Mouse (Mus musculus) cerebral cortex, adult 2 months (tissue): ENCODE data around the gene Olfr1371.

Experiments used
- WGBS: fragments of 180-500 bp; shearing (Covaris S2); methylation state at CpG from one replicate; pipeline ENCODE4 v1.1.7; 2018; 5-methylcytosine and 5-hydroxymethylcytosine counted together

Gene Olfr1371

DNA sequence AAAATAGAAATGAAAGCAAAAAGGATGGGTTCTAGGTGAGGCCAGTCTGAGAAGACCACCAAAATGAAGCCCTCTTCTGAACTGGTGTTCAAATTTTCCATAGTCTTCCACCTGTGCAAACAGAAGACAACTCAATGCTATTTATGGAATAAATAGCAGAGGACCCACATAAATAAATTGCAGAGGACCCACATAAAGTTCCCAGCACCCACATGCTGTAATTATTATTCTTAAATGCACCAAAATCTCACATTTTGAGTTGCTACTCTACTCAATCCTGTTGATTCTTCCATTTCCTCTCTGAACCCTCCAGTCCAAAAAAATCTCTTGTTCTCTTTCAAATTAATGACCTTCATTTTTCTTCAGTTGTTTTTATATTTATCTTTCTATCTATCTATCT lies at the start of gene Olfr1371:
Olfr1371 (minus strand) TSS at position 101 of the 400 bp plus-strand sequence.

DNA sequence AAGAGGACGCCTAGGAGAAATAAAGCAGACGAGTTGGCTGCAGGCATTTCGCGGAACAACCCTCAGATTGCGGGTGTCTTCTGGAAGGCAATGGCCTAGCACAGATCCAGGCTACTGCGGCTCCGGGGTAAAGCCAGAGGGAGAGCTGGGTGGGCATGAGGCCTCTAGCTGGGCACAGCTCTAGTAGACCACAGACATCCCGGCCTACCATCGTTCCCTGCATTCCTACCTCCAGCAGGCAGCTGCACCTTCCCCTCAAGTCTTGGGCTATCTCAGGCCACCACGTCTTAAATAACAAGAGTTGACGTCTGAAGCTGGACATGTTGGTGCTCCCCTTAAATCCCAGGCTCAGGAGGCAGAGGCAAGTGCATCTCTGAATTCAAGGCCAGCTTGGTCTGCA lies 48.6 kb upstream of the Olfr1371 start:
- WGBS = 94% methylated on average over 11 of the region's 11 CpGs

DNA sequence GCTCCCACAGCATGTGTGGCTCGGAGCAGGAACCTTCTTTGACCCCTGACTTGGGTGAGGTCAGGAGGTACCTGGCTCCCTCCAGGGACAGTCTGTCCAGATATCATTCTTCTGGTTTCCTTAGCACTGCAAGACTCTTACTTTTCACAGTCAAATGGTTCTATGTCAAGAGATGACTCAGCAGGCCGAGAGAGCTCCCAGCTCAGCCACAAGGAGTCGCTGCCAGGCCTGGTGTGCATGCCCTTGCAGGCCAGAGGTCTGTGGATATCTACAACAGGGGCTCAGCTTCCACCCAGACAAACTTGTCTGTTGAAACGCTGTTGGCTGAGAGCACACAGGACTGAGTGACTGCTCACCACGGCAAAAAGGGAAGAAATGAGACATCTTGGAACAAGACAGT lies 48.1 kb upstream of the Olfr1371 start:
- WGBS = 66% methylated on average over 5 of the region's 5 CpGs

DNA sequence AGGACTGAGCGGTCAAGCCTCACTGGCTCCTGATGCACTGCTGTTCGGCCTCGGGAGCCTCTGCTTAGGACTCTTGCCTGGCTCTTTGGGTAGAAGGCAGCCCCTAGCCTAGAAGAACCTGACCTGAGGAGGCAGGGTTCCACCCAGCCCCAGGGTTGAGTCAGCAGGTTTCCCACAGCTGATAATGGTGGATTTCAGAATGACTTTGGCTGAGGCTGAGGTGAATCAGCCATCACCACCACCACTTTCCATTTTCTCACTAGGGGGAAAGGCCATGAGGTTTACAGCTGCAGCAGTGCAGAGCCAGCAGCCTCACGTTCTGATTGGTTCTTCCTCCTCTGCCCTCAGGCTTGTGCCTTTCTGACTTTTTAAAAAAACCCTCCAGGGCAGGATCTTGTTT lies 47.1 kb upstream of the Olfr1371 start:
- 81% methylated on average over 4 of the region's 4 CpGs for WGBS

DNA sequence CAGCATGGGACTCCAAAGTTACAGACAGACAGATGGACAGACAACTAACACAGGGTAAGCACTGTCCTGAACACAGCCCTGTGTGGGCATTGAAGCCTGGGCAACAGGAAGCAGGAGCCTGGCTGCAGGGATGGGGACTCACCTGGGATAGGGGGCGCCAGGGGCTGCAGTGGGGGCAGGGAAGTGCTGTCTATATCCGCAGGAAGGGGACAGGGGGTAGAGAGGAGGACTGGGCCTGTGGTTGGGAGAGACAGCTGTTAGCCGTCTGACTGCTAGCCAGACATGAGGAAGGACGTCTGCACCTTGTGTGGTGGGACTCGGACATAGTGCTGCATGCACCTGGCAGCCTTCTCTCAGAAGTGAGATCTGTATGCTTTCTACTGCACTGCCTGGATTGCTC lies 44.9 kb upstream of the Olfr1371 start:
- WGBS = 89% methylated on average over 5 of the region's 5 CpGs

DNA sequence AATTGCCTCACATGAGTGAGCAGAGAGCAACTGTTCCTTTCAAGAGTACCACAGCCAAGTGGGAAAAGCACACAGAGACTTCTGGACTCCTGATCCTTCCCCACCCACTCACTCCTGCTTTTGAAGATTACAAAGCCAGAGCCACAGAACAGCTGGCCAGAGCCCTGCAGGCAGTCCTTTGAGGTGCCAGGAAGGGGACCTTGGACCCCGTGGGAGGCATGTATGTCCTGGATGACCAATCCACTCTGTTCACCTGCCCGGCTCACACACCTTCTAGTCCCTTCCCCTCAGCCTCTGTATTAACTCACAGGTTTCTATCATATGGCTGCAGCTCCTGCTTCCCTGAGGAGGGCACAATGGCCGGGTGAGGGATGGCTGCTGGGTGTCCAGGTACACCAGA lies 43.6 kb upstream of the Olfr1371 start:
- 86% methylated on average over 3 of the region's 3 CpGs for WGBS

DNA sequence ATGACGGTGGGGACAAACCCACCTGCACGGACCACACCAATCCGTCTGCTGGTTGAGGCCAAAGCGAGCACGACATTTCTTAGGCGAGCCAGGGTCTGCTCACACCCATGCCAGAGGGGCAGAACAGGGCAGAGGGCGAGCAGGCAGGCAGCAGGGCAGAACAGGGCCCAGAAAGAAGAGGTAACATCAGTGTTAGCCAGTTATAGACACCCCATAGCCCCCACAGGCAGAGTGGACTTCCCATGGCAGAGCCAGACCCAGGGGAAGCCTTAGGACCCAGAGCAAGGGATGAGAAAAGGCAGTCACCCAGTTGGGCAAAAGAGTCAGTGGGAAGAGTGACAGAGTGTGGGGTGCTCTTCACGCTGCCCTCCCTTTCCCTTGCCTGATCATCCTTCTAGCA lies 41.3 kb upstream of the Olfr1371 start:
- 92% methylated on average over 8 of the region's 8 CpGs for WGBS

DNA sequence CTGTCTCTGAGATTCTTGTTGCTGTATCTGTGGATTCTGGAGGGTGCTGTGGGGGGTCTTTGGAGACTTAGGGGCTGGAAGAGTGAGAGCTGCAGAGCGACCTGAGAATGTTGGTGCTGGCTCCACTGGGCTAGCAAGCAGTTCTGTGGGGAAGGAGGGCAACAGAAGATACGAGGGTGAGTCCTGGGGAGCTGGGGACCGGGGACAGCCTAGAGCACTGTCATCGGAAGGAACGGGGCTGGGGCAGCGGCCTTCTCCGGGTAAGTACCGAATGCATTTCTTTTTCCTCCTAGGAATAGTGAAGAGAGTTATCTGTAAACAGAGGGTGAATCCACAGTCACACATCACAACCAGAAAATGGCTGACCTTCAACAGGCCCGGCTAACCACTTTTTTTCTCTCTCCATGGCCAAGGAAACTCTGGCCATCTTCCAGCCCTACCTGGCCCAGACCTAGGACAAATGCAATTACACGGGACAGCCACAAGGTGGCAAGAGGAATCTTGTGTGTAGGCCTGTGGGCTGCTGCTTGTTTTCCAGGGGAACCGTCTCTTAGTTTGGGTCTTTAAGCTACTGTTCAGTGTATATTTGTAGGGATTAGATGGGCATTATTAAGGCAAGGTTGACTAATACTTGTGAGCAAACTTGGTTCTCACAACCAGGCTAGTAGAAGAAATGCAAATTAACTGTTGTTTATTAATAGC lies 40.0 kb upstream of the Olfr1371 start:
- WGBS = 64% methylated on average over 11 of the region's 11 CpGs

DNA sequence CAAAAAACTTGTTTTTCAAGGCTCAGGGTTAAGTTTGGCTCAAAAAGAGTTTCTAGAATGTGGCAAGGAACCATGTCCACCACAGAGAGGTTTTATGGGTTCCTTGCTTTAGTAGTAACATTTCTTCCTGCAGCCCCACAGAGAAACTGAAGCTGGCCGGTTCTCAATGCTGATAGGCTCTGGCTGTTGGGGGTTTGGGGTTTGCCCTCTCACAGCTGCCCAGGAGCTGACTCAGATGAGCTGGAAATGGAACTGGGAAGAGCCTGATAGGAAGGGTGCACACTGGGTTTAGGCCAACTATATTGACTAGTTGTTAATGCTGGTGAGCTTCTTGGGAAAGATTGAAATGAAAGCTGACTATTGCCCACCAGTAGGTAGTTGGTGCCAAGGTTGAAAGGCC lies 38.9 kb upstream of the Olfr1371 start:
- WGBS = 68% methylated on average over 1 of the region's 1 CpGs

DNA sequence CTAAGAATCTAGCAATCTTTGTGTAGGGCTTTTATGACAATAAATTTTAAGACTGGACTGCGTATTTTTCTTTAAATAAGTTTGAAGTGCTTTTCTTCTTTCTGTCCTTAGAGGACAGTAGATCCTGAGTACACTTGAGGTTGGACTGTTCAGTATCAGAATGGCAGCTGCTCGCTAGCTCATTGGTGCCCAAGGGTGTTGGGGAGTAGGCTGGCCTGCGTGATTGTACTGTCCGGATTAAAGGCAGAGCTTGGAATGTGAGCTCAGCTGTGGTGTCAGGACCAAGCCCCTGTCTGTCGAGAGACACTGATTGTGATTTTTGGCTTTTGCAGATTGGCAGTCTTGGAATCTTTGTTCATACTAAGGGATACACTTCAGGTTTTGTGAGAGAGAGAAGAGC lies 38.0 kb upstream of the Olfr1371 start:
- WGBS = 78% methylated on average over 5 of the region's 5 CpGs

DNA sequence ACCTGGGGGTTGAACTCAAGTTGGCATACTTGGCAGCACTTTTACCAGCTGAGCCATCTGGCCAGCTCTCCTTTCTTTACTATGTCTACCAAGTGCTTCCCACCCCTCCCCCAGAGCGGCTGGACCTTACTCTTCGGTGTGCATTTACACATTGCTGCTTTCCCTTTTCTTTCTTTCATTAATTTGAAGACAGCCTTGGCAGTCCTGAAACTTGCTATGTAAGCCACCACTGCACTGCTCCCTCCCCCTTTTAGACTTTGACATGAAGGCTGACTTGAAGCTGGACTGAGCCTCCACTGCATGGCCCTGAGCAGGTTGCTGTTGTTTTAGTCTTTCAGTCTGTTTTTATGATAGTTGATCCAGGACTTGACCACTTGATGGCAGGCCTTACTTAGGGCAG lies 35.7 kb upstream of the Olfr1371 start:
- WGBS = 59% methylated on average over 2 of the region's 2 CpGs

DNA sequence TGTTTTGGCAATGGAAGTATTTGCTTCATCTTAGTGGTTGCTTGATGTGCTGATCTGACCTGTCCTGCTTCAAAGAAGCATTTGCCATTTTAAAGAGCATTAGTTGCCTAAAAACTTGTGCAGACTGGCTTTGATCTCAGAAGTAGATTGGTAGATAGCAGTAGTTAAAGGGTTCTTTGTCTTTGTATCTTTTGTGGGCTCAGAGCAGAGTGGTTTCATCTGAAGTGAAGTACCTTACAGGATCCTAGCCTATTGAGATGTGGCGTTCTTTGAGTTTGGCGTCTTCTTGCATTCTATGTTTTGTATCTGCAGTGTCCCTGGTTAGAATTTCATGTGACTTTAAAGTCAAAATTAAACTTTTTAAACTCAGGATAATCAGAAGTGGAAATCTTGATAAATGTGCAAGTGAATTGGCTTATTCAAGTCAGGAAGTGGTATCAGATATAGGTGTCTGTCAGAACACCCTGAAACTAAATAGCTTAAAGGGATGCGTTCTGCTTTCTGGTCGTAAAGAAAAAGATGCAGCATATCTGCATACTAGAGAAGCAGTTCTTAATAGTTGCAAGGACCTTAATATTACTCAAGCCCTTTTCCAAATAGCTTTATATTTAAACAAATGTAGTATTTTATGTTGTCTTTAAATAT lies 27.2 kb upstream of the Olfr1371 start:
- WGBS = 89% methylated on average over 4 of the region's 4 CpGs

DNA sequence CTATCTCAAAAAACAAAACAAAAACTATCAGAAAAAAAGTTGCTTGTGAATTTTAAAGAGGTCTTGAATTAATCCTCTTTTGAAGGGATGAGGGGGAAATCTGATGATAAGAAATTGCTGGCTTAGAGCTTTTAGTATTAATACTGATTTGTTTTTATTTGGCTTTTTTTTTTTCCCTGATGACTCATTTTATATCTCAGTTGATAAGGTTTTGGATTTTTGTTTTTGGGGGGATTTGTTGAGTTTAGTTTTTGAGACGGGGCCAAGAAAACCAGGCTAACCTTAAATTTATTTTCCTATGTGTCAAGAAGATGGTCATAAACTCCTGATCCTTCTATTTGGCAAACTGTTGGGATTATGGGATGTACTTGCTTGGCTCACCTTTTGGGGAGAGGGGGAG lies 20.1 kb upstream of the Olfr1371 start:
- 97% methylated on average over 1 of the region's 1 CpGs for WGBS

DNA sequence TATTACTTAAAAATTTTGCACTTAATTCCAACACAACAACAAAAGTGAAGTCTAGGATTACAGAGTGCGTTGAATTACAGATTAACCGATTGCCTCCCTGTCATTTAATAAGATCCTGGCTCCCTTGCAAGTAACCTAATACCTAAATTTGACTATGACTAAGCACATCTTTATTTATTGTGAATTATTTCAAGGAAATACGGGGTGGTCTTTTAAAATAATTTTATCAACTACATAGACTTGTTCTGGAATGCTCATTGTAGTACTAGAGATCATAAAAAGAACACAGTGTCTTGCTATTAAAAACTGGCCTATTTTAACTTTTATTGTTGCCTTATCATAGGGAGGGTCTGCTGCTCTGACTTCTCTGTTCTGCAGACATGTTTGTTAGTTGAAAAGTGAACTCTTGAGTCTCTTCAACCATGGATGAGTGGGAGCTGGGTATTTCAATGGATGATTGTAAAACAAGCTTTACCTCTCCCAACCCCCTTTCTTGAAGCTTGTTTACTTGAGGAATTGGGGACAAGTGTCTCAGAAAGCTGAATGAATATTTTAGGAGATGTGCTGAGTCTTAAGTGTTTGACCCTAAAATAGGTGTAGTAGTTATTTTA lies 19.4 kb upstream of the Olfr1371 start:
- WGBS = 26% methylated on average over 3 of the region's 3 CpGs

DNA sequence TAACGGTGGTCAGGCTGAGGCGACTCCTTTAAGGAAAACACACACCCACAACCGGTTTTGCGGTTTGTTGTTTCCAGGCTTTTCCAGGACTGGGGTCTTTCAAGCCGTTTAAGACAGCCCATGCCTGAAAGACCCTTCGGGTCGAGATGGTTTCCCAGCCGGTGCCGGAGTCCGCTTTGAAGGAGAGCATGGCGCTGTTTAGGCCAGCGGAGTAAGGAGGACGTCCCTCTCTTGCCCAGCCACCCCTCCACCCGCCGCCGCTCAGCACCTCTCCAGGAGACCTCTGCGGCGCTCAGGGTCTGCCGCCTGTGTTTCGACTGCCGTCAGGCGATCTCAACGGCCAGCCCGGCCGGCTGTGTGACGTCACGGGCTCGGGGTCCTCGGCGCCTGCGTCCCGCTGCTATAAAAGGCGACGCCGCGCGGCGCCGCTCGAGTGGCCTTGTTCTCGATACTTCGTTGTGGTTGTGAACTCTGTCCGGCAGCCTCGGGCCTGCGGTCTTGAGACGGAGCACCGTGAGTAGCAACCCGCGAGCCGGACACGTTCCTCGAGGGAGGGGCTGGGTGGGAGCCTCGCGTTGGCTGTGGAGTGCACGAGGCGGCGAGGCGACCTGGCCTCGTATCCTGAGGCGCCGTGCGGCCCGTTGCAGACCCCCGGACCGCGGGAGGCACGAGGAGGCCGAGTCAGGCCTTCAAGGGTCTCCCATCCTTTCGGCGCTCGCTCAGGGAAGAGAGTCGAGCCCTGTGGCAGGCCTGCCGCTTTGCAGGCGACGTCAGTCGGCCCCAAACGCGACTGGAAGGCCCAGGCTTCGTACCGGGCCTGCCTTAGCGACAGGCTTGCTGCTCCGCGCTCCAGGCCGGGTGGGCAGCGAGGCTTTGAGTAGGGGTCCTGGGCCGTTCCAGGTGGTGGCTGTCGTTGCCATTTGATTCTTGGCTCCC lies 18.1 kb upstream of the Olfr1371 start, which contains the start of gene Skp1a:
Skp1a (plus strand) TSS at position 390 of the 936 bp plus-strand sequence.
- WGBS = under 1% methylated on average over 87 of the region's 87 CpGs

DNA sequence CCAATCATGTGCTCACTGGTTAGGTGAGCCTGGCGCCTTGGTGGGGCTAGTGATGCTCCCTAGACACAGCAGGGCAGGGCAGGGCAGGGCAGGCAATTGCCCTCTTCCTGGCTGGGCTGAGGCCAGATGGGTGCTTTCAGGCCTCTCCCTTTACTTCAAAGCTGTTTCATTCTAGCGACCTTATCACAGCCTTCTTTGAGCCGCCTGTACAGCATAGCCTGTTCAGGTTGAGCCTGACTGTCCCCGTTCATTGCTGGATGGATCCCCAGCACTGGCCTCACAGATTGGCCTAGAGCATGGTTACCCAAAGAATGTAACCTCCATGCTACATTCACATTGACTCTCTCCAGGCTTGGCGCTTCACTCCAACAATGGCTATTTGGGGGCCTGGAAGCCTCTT lies 16.9 kb upstream of the Olfr1371 start:
- 68% methylated on average over 5 of the region's 5 CpGs for WGBS

DNA sequence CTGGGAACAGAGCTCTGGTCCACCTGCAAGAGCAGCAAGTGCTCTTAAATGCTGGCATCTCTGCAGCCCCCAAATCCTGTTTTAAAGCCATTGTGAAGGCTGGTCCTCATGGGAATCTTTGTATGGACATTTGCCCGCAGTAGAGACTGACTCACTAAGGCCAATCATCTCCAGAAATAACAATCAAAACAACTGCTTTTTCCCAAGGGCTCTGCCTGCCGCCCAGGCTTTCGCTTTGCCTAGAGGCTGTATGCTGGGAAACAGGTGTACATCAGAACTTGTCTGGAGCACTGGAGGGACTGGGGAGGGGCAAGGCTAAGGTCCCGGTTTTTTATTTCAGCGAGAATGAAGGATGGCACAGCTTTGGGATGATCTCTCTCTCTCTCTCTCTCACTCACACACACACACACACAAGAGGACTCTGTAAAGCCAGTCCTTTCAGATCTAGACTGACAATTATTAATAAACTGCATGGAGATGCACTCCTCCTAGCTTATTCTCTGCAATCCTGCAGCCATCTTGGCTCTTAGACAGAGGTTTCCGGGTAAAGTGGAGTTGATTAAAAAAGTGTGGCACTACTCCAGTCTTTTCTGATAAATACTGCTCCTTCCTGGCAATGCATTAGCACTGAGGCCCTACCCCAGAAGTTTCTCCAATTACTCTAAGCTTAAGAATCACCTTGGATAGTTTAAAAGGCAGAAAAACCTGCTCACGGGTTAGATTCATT lies 15.1 kb upstream of the Olfr1371 start:
- WGBS = 76% methylated on average over 7 of the region's 7 CpGs

DNA sequence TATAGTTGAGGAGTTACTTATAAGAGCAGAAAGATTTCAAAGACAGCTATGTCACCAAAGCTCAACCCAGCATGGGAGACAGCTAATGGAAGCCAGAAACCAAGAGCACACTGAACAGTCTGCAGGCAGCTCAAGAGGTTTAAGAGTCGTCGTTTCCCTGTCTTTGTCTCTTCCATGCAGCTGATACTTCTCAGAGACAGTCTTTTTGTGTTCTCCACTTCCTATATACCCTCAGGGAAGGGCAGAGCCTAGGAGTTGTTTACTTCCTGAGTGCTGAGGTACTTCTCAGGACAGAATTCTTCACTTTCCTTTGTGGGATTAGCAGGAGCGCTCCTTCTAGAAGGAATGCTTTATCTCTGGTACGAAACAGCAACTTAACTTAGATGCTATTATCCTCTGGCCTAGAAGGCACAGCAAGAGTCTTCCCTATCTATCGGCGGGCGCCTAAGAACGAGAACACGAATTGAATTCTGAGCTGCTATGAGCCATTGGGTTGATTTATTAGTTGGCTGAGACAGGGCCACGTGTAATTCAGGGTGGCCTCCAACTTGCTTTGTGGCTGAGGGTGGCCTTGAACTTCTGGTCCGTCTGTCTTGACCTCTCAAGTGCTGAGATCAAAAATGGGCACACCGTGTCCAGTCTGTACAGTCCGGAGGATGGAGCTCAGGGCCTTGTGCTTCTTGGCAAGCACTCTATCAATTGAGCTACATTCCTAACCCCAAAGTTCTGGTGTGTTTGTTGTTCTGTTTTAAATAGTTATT lies 13.9 kb upstream of the Olfr1371 start:
- WGBS = 79% methylated on average over 13 of the region's 13 CpGs

DNA sequence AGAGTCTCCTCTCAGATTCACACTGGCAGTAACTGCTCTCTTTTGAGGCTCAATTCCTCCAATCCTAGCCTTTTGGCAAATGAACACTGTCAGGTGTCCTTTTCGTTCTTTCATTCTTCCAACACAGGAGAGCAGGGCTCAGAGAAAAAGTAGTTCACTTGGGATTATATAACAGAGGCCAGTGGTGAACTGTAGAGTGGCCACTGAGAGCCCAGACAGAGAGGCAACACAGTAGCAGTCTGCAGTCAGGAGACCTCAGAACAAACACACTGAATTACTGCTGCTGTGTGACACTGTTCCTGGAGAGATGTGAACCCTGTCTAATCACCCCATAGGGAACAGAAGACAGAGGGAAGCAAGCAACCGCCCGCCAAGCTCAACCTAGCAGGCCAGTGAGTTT lies 13.3 kb upstream of the Olfr1371 start:
- 79% methylated on average over 3 of the region's 3 CpGs for WGBS

DNA sequence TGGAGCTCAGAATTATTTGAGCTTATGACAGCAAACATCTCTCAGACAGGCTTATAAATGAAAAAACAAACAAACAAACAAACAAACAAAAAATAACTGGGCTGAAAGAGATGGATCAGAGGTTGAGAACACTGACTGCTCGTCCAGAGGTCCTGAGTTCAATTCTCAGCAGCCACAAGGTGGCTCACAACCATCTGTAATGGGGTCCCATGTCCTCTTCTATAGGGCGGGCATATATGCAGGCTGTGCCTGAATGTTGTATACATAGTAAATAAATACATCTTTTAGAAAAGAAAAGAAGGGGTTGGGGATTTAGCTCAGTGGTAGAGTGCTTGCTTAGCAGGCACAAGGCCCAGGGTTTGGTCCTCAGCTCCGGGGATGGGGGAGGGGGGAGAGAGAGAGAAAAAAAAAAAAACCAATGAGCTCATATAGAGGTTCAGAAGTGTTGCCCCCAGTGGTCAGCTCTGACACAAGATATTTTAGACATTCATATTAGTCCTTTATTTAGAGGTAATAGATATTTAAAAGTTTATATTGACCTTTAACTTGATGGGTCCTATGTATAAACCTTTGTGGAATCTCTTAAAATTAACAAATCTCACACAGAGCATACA lies 12.3 kb upstream of the Olfr1371 start:
- WGBS = 71% methylated on average over 3 of the region's 3 CpGs
